Mouse (Mus musculus): Measurements from ENCODE around the gene Pou3f1.

Pou3f1 gene

DNA sequence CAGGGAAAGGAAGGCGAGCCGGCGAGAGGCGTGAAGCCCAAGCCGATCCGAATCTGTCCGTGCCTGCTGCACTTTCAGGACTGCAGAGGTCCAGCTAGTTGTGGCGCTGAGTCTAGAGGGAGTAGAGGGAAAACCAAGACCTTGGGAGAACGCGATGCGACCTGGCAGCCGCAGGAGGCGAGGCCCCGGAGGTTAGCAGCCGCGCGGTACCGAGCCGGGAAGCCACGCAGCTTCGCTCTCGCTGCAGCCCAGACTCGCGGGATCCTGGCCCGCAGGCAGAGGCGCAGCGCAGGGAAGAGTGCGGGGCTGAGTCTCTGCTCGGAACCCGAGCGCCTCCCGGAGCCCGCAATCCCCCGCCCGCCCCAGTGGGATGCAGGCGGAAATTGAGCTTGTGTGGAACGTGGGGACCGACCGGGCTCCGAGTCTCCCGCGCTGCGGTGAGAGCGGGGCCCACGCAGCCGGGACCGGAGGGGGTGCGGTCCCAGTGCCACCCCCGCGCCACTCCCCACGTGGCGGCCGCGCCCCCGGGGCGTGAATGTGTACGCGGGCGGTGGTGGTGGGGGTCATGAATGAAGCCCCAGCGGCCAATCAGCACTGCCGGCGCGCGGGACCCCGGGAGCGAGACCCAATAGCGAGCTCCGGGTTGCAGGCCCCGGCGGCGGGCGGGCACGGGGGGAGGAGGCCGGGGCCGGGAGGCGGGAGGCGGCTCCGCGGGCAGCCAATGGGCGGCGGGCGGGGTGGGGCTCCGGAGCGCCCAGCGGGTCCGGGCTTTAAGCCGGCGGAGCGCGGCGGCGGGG is 445 bp downstream of the Pou3f1 start:
- DNase-seq (ENCODE audit: low read depth, low spot score), result peak; percentile 60

DNA sequence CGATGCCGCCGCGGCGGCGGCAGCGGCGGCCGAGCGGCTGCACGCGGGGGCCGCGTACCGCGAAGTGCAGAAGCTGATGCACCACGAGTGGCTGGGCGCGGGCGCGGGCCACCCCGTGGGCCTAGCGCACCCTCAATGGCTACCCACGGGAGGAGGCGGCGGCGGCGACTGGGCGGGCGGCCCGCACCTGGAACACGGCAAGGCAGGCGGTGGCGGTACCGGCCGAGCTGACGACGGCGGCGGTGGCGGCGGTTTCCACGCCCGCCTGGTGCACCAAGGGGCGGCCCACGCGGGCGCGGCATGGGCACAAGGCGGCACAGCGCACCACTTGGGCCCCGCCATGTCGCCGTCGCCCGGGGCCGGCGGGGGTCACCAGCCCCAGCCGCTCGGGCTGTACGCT is 1.2 kb downstream of the Pou3f1 start:
- no peak for DNase-seq (ENCODE audit: low read depth, low spot score)

DNA sequence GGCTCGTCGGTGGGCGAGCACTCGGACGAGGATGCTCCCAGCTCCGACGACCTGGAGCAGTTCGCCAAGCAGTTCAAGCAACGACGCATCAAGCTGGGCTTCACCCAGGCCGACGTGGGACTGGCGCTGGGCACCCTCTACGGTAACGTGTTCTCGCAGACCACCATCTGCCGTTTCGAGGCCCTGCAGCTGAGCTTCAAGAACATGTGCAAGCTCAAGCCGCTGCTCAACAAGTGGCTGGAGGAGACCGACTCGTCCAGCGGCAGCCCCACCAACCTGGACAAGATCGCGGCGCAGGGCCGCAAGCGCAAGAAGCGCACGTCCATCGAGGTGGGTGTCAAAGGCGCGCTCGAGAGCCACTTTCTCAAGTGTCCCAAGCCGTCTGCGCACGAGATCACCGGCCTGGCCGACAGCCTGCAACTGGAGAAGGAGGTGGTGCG is 1.8 kb downstream of the Pou3f1 start:
- DNase-seq (ENCODE audit: low read depth, low spot score), result no peak

DNA sequence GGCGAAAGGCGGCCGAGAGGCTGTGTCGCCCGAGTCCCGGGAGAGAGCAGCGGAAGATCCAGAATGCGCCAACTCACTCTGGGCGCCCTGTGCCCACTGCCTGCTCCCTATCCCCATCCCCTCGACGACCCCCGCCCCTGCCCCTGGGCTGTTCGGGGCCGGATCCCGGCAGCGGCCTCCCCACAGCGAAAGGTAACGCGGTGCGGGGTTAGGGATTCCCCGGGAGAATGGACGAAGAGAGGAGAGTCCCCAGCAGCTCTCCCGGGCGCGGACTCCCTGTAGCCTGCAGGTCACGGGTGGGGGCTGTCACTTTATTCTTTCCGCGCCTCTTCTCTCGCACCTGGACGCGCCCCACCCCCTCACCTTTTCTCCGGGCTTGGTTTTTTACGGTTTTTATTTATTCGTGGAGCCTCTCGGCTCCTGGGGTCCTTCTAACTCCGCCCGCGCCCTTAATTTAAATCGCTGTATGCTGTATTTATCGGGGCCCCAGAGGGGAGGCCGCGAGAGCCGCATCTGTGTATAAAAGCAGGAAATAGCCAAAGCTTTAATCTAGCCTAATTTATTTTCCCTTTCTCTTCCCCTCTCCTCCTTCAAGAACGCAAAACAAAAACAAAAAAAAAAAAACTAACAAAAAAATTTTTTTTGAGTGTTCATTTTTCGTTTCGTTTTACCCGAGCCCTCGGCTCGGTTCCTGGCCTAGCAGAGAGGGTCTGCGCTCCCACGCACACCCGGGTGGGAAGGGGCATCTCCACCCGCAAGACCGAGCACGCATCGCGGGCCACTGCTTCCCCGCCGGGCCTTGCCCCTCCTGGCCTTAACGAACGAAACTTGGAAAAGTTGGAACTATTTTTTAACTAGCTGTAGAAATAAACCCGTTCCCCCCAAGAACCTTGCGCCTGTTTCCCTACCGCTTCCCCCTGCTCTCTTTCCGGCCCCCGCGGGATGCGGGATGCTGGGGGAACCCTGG is 2.9 kb downstream of the Pou3f1 start:
- DNase-seq (ENCODE audit: low read depth, low spot score), result no peak

DNA sequence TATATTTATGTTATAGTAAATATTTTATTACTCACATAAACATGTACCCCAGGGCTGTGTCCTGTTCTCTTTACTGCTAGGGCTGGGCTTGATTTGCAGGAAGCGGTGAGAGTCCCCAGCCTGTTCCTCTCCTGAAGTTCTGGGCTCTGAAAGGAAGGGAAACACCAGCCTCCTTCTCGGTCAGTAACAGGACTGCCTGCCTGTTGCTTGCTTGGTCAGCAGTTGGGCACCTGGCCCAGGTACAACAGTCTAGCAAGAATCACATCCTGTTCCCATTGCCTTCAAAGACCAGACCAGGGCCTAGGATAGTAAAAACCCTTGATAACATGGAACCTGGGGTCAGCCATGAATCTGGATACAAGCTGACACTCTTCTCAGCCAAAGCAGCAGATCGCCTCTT is 4.0 kb downstream of the Pou3f1 start:
- no peak for DNase-seq (ENCODE audit: low read depth, low spot score)

DNA sequence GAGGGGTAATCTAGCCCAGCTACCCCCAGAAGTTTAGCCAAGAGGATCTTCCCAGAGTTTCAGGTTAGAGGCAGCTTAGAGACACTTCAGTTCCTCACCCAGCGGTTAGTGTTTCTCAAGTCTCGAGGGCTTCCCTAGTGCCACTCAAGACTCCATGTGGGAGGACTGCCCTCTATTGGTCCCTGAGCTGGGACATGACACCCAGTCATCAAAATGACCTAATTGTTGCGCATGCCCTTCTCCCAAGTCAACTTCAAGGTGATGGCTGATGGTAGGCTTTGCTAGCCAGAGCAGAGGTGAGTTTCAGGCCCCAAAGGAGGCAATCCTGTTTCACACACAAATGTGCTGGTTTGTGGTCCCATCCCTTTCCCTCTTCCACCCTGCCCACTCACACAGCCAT is 6.4 kb downstream of the Pou3f1 start:
- no peak for DNase-seq (ENCODE audit: low read depth, low spot score)

DNA sequence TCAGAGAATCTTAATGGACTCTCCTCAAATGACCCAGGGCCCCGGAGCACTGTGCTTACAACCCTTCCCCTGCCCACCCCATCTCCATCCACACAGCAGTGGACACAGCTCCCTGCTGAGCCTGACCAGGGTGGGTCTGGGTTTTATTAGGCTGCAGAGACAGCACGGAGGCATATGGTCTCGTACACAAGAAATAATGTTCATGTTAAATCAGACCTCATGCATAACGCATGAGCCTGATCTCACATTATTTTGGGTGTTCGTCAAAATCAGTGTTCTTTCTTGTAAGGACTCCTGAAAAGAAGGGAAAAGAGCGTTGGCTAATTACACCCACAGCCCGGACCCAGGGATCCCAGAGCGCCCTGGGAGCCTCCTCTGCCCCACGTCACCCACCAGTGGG is 7.6 kb downstream of the Pou3f1 start:
- no peak for DNase-seq (ENCODE audit: low read depth, low spot score)

DNA sequence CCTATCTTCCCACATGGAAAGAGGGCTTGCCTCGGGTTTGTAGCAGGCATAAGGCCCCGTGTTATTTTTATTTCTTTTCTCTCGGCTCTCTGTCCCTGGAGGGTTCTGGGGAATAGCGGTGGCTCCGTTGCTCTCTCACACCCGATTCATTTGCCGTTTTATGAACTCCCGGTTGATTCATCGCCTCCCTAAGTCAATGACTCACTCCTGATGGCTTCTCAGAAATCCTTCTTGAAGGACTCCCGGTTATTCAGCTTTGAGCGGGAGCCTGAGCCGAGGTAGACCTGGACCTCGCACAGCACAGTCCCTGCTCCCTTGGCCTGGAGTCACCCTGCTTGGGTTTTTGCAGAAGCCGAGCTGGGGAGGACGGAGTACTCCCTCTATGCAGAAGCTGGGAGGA is 8.0 kb downstream of the Pou3f1 start:
- no peak for DNase-seq (ENCODE audit: low read depth, low spot score)

DNA sequence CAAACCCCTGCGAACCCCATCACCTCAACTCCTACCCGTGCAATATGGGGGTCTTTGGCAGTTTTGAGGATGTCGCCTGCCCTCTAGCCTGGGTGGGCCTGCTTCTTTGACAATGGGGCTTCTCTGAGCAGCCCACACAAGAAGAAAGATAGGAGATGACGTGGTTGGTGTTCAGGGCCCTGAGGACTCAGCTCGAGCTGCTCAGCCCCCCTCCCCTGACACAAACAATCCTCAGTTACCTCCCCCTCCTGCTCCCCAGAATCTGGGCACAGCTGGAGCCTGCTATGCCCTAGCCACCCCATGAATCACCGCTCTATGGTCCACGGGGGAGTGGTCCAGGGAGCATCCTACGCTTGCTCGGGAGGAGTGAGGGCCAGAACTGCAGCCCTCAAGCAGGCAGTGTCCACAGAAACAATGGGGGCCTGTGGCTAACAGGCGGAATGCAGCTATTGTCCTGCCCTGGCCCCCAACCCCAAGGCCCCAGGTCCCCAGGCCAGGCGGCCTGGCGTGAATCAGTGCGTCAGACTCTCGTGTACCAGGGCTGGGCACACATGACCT is 10.9 kb downstream of the Pou3f1 start:
- DNase-seq (ENCODE audit: low read depth, low spot score), result no peak

DNA sequence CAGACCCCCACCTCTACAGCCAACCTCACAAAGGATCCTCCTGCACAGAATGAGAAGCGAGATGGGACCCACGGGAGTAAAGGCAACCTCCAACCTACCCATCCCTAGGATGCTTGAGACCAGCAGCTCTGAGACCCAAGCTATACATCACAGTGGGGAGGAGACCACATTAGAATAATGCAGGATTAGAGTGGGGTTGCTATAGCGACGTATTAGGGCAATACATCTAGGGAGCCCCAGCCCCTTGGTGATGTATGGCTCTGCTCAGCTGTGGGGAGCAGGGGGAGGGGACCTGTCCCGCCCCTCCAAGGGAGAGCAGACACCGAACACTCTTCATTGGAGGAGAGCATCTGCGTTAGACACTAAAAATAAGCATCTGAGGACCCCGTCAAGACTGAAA is 11.5 kb downstream of the Pou3f1 start:
- DNase-seq (ENCODE audit: low read depth, low spot score), result no peak

DNA sequence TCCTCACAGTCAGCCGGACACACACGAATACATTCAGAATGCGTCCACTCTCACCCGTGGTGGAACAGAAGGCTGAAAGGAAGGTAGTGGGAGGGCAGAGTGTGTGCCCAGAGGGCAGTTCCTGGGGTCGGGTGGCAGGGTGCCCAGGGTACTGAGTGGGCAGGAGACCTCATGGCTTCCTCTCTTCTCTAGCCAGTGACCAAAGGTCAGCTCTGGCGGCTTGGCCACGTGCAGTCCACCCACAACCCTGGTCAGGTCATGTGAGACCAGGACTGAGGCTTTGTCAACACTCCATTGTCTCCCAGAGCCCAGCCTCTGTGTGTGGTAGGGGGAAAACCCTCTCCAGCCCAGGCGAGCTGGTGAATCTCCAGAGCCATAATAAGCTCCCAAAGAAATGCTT is 13.6 kb downstream of the Pou3f1 start:
- no peak for DNase-seq (ENCODE audit: low read depth, low spot score)

DNA sequence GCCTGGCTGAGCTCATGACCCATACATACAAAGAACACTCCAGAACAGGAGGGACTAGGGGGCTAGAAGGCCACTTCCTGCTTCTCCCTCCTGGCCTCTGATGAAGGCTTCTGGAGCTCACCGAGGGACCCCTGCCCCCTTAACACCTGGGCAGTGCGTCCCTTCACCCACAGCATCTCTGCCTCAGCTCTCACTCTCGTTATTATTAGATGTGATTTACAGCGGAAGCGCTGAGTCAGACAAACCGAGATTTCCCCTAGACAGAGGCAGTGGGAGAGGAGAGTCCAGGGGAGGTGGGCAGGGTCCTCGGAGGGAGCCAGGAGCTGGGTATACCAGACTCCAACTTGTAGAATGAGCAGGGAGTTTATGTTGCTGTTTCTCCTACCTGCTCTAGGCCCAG is 15.0 kb downstream of the Pou3f1 start:
- no peak for DNase-seq (ENCODE audit: low read depth, low spot score)

DNA sequence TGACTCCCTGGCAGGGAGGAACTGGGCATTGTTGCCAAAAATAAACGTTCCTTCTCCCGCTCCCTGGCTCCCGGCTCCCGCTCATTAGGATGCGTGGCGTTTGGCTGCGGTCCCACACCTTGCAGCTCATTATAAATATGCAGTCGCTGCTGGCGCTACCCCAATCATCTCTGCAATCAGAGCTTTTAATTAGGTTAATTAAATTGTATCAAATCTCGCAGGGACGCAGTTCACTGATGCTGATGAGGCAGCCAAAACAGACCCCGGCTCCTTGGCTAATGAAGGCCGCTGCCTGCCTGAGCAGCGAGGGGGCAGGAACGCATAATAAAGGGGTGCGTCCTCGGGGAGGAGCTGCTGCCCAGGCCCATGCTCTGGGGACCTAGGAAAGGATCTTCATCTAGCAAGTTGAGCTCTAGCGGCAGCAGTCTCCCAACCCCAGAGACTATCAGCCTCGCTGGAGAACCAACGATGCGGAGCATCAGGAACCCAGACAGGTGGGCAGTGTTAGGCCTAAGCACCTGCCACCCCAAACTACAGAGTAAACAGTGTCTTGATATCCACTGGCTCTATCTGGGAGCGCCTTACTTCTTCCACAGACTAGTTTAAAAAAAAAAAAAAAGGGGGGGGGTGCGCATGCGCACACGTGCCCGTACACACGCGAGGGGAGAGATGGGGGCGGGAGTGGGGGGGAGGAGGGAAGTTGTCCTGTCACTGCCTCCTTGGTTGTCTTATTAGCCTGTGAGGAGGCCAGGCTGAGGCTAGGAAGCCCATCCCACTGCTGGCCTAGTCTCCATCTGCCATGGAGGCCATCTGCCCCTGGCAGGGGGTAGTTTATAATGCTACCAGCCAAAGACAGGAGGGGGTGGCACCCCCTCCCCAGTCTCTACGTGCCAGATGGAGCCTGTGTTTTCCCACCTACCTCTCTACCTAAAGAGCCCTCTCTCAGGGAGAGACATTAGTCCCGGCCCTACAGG is 16.0 kb downstream of the Pou3f1 start:
- no peak for DNase-seq (ENCODE audit: low read depth, low spot score)

DNA sequence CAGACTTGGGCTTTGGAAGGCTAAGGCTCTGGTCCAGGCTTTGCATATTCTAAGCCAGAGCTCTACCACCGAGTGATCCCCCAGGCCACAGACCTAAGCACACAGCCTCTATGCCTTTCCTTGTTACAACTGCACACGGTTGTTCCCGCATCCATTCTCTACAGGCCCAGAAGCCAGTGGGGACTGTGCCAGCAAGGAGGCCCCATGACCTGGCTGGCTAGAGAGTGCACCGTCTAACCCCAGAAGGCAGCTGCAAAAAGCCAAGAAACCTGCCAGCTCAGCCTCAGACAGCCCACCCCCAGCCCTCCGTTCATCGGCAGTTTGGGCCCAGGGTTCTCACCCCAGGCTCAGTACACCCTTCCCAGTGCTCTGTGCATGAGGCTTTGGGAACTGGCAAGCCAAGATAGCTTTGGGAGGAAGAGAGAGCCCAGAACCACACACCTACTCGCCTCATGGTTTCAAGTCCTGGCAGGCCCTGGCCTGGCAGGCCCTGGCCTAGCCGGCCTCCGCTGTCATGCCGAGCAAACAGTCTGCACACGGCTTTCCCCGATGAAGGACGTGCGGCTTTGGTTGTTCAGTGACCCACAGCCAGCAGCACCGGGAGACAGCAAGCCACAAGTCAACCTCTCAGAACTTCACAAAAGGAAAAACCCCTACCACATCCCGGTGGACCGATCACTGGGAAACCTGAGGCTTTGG is 17.9 kb downstream of the Pou3f1 start:
- DNase-seq (ENCODE audit: low read depth, low spot score), result no peak

DNA sequence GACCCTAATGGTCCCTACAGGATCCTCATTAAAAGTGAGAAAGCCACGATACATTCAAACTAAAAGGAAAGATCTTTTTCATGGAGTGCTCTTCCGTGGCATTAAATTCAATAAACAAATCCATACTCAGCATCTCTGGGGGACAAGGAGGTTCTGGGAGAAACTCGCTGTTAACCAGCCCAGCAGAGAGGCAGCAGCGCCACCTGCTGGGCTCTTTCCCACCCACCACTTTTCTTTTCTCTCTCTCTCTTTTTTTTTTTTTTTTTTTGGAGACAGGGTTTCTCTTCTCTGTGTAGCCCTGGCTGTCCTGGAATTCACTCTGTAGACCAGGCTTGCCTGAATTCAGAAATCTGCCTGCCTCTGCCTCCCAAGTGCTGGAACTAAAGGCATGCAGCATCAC is 18.4 kb downstream of the Pou3f1 start:
- DNase-seq (ENCODE audit: low read depth, low spot score), result no peak

DNA sequence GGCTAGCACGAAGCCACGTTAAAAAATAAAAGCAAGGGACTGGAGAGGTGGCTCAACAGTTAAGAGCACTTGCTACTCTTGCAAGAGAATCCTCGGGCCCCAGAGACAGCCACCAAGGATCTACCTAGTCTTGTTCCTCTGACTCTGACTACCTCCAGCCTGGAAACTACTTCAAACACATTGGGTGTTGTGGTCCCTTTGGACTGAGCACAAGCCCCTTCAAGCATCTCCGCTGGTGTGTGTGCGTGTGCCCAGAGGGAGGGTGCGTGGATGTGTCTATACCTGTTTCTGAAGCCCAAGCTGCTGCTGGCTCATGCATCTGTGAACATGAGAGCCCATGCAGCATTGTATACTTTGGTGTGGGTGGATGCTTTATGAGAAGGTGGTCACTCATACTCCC is 19.4 kb downstream of the Pou3f1 start:
- no peak for DNase-seq (ENCODE audit: low read depth, low spot score)

DNA sequence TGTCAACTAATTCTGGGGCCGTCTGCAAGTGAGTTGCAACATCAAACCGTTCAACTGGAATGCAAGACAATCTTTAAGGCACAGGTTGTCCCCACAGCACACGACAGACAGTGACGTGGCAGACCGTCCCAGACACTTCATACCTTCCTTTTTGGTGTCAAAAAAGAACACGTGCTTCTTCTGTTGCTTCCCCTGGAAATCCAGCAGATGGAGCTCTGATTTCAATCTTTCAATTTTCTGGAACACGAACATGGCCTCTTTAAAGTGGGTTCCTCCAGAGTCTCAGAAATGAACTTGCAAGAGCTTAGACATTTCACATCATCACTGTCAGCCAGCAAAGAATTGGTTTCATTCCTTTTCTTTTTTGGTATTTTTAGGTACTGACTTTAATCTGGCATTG is 25.7 kb downstream of the Pou3f1 start:
- DNase-seq (ENCODE audit: low read depth, low spot score), result no peak

DNA sequence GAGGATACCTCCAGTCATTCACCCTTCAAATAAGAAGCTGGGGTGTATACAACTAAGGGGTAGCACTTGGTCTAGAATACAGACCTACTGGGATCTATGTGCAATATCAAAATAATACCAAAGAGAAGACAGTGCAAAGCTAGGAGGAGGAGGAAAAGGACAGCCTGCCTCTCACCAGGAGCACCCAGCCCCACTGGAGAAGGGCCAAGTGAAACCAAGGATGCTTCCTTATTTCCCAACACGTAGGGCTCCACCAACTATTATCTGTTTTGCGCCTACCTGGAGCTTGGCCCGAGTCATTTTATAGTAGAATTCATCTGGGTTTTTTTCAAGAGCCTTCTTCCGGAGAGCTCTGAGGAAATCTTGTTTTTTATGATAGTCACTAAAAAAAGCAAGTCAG is 26.9 kb downstream of the Pou3f1 start:
- no peak for DNase-seq (ENCODE audit: low read depth, low spot score)

DNA sequence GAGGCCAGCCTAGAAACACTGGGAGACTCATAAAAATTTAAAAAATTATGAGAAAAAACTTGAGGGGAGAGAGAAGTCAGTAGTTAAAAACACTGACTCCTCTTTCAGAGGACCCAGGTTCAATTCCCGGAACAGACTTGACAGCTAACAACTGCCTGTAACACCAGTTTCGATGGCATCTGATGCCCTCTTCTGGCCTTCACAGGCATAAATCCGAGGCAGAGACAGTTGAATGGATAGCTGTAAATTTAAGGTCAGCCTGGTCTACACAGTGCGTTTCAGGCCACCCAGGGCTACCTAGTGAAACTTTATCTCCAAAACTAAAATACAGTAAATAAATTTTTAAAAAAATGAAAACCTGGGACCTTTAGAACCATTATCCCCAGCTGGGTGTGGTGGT is 28.4 kb downstream of the Pou3f1 start:
- DNase-seq (ENCODE audit: low read depth, low spot score), result no peak

DNA sequence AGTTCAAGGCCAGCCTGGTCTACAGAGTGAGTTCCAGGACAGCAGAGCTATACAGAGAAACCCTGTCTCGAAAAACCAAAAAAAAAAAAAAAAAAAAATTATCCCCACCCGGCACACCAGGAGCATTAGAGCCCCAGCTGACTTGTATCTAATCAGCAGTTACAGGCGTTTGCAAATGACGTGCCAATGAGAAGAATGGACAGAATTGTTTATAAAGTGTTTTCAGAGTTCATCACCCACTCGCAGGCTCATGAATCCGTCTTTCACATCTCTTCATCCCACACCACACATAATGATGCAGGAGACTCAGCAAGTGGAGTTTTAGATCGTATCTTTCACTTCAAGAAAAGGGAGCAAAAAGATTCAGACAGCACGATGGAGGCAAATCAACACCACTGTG is 28.8 kb downstream of the Pou3f1 start:
- DNase-seq (ENCODE audit: low read depth, low spot score), result no peak

Measured in WW6 (cell line).